Mouse (Mus musculus): ENCODE measurements around the gene Itga2.

DNA sequence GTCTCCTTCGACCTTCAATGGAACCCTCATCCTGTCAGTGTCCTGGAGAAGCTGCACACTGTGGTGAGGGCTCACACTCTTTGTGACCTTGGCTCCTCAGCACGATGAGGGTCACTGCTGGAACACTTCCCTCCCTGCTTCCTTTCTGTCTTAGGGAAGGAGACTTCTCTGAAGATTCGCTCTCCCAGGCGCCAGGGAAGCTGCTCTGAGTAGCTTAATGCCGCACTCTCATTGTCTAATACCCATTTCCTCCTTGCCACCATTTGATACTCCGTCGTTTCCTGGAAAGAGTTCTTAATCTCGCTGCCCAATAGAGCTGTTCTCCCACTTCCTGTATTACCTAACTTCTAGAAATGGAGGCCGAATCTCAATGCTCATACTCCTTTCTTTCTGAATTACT is 46.7 kb downstream of the Itga2 start:
- no peak for TF ChIP-seq RAD21 (IDR thresholded peaks at IDR 0.05; ENCODE audit: low read depth, low read length)
- TF ChIP-seq HCFC1 (IDR thresholded peaks at IDR 0.05; ENCODE audit: low read depth, low read length) = no peak
- TF ChIP-seq POLR2A (IDR thresholded peaks at IDR 0.05; ENCODE audit: low read depth, low read length) = no peak
- no peak for TF ChIP-seq CTCF (conservative IDR thresholded peaks at IDR 0.05 in 1 of 2, IDR thresholded peaks at IDR 0.05 in 1 of 2; ENCODE audit: low read depth in 2 of 2, low read length in 2 of 2)
- no peak for TF ChIP-seq MEF2A (IDR thresholded peaks at IDR 0.05; ENCODE audit: borderline replicate concordance, low read depth, low read length)
- no peak for TF ChIP-seq ZMIZ1 (IDR thresholded peaks at IDR 0.05; ENCODE audit: low read depth, low read length)
- TF ChIP-seq EP300 (IDR thresholded peaks at IDR 0.05; ENCODE audit: low read length) = no peak
- no peak for TF ChIP-seq NRF1 (IDR thresholded peaks at IDR 0.05; ENCODE audit: low read depth, low read length)
- TF ChIP-seq CHD1 (IDR thresholded peaks at IDR 0.05; ENCODE audit: low read depth, low read length) = no peak
- no peak for TF ChIP-seq MXI1 (IDR thresholded peaks at IDR 0.05; ENCODE audit: low read depth, low read length)
- no peak for TF ChIP-seq ELF1 (IDR thresholded peaks at IDR 0.05; ENCODE audit: low read depth, low read length)
- no peak for TF ChIP-seq CHD2 (IDR thresholded peaks at IDR 0.05; ENCODE audit: low read length)
